Mouse (Mus musculus): ENCODE results near the gene Hsbp1.
"Not testable (repeated sequence)": the region's sequence is repeated elsewhere in the genome, so short reads cannot be mapped to it uniquely, and the experiment has no call there.

Hsbp1 gene

GRCm38 (mm10) chr8:119344190-119344856, at the start of gene Hsbp1:
Gene Hsbp1, plus strand, starts transcription at chr8:119344488.
- peak; percentile 99 for DNase-seq (ENCODE audit: low read depth, low spot score)

DNA sequence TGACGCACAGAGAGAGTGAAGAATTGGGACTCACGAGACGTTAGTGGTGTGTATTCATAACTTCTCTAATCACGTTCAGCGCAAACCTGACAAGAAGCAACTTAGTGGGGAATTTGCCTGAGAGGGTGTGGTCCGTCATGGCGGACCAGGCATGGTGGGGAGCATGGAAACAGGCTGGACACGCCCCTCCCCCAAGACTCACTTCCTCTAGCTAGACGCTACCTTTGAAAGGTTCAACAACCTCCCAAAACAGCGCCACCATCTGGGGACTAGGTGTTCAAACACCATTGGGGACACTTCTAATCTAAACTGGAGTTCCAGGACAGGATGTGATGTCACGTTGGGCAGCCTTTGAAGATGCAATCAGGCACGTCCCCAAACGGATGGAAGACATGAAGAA, 48.8 kb upstream of the Hsbp1 start:
- DNase-seq (ENCODE audit: low read depth, low spot score), result peak; percentile 89

DNA sequence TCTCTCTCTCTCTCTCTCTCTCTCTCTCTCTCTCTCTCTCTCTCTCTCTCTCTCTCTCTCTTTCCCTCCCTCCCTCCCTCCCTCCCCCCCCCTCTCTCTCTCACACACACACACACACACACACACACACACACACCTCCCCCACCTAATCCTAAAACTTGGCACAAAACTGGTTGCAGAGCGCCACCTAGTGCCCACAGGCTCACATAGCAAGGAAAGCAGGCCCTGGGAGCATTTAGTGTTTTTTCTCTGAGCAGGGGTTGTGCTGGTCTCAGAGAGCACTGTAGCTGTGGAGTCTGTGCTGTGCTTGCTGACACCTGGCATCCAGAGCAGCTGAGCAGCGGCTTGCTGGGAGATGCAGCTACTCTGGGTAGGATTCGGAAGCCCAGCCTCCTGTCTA, 46.5 kb upstream of the Hsbp1 start:
- peak; percentile 75 for DNase-seq (ENCODE audit: low read depth, low spot score)

DNA sequence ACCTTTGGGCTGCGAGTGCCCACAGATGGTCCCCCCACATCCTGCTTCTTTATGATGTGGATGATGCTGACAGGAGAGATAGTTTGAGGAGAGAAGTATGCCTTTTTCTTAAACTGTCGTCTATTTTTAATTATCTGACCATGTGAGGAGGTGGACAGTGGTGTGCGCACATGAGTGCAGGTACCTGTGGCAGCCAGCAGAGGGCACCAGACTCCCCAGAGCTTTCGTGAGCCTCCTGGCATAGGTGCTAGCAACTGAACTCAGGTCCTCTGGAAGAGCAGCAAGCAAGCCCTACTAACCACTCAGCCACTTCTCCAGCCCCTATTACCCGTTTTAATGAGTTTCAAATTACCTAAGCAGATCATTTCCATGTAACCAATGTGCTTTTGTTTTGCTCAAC, 44.0 kb upstream of the Hsbp1 start:
- peak; percentile 52 for DNase-seq (ENCODE audit: low read depth, low spot score)

DNA sequence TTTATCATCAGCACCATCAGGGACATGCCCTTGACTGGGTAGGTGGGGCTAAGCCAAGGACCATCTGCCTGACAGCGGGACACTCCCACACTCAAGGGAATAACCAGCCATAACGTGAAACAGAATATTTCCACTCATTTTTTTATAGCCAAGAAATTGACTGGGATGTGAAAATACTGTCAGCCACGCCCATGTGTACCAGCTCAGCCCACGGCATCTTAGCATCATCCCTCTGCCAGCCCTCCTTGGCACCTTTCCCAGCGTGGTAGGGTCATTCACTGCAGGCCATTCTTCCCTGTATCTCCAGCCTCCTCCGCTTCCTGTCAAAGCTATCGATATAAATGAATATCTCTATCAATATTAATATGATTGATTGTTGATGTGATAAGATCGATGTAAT, 40.1 kb upstream of the Hsbp1 start:
- DNase-seq (ENCODE audit: low read depth, low spot score), result no peak

- peak; percentile 73 for DNase-seq (ENCODE audit: low read depth, low spot score)
Observed at GRCm38 (mm10) chr8:119311412-119311811, 32.9 kb upstream of the Hsbp1 start.

DNA sequence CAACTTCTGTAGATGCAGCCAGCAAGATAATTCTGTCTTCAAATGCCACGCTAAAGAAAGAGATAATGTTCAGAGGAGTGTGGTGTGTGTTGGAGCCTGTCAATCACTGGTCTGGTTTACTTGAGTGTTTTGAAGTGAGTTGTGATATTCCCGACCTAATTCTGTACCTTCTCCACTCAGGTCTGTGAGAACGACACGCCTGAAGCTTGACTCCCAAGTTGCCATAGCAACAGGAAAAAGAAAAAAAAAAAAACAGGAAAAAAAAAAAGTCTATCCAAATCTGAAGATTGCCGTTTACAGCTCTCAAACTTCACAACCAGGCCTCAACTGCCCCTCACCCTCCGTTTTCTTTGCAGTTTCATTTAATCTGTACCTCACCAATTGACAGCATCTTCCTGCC, 21.1 kb upstream of the Hsbp1 start:
- no peak for DNase-seq (ENCODE audit: low read depth, low spot score)

DNA sequence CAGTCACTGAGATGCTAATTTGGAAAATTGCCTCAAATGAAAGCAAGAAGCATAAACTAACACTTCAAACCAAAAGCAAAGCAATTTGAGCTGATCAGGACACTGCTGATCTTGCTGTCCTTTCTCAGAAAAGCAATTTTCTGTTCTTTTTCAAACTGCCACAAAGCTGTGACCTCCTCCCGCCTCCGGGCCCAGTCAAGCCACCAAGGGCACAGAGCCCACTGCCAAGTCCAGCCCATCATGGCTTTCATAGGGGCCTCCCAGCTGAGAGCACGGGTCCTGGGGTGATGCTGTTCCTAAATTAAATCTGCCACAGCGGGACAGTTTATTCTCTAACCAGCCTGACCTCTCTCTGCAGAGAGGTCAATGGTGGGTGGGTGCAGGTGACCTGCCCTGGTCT, 4.7 kb upstream of the Hsbp1 start:
- no peak for DNase-seq (ENCODE audit: low read depth, low spot score)

DNA sequence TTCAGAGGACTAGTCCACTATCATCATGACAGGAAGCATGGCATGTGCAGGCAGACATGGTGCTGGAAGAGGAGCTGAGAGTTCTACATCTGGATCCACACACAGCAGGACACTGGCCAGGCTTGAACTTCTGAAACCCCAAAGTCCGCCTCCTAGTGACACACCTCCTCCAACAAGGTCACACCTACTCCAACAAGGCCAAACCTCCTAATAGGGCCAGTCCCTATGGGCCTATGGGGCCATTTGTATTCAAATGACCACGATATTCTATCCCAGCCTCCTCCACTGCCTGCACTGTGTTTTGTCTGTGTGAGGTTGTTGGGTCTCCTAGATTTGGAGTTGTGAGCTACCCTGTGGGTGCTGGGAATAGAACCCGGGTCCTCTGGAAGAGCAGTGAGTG, 682 bp upstream of the Hsbp1 start:
- DNase-seq (ENCODE audit: low read depth, low spot score), result no peak

DNA sequence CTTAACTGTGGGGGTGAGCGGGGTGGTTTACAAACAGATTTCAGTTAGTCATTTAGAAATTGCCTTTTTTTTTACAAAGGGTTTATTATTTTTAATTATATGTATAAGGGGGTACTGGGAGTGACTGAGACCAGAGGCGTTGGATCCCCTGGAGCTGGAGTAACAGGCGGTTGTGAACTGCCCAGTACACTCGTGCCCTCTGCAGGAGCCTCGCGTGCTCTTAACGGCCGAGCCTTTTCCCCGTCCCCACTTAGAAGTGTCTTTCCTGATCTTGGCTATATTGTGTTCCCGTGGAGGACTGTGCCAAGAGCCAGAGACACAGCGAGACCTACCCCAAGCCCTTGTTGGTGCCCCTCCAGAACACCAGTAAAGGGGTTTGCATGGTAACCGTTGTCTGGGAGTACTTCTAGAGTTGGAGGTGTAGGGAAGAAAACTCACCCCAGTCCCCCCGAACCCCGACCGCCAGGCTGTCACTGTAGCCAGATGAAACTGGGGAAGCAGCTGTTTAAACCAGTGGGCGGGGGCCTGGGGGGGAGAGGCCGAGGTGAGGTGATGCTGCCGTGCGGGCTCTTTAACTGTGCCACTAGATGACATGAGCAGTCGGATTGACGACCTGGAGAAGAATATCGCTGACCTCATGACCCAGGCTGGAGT, 868 bp downstream of the Hsbp1 start:
- peak; percentile 37 for DNase-seq (ENCODE audit: low read depth, low spot score)

DNA sequence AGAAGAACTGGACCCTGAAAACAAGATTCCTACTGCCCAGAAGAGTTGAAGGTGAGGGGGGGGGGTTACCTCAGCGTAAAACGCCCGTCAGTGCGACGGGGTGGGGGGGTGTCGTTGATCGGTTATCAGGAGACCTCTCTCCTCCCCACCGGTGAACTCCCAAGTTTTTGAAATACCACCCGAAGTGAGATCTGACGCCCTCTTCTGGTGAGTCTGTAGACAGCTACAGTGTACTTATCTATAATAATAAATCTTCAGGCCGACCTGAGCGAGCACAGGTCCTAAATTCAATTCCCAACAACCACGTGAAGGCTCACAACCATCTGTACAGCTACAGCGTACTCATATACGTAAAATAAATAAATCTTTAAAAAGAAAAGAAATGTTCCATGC, 1.4 kb downstream of the Hsbp1 start:
- DNase-seq (ENCODE audit: low read depth, low spot score), result peak; percentile 73

DNA sequence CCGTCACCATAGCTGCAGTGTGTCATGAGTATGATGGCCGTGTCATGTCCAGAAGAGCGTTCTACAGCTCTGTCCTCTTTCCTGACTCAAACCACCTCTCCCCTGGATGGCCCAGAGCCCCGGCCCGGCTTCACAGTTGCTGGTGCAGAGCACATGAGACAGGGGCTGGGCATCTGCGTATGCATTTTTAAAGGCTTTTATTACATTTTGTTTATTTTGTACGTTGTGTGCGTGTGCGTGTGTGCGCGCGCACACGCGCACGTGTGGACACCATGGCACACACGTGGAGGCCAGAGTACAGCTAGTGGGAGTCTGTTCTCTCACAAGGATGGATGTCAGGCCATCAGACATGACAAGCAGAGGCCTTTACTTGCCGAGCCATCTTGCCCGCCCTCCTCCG, 7.4 kb downstream of the Hsbp1 start:
- no peak for DNase-seq (ENCODE audit: low read depth, low spot score)

DNA sequence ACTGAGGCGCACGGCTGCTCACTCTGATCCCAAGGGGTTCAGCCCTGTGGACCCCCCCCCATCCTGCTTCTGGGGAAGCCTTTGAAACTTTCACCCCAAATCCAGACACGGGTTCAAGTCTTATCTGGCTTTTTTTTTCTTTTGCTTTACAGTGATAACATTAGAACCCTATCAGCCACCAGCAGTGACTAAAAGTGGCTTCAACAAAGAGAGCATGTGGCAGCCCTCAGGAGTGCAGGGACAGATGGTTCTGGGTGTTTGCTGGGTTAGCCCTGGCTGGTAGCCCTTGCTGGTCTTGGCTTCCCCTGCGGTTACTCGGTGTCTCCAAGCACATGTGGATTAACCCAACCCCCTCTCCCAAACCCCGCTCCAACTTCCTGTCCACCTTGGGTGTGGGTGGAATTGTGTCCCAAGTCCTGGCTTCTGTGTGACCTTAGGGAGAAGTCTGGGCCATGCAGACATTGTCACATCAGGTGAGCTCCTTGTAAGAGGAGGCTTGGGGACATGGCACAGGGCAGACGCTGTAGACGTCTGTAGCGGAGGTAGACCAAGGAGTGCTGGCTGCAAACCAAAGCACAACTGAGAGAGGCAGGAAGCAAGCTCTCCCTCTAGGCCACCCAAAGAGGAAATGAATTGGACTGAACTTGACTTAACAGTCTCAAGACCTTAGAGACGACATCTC, 8.8 kb downstream of the Hsbp1 start:
- no peak for DNase-seq (ENCODE audit: low read depth, low spot score)

- no peak for DNase-seq (ENCODE audit: low read depth, low spot score)
Observed at GRCm38 (mm10) chr8:119353659-119354023, 9.4 kb downstream of the Hsbp1 start.

DNA sequence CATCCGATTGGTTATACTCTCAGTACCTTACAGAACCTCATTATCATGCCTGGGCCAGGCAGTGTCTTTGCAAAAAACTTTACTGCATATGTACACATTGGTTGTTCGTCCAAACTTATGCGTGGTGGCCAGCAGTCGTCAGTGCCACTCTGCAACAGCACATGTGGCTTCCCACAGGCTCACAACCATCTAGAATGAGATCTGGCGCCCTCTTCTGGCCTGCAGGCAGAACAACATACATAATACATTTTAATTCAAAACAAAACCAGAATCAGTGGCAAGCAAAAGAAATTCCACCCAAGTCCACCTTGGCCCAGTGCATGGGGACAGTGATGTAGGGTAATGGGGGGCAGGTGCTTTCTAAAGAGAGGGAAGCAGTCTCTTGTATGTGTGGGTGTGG, 12.3 kb downstream of the Hsbp1 start:
- peak; percentile 81 for DNase-seq (ENCODE audit: low read depth, low spot score)

GRCm38 (mm10) chr8:119358175-119358574, 13.9 kb downstream of the Hsbp1 start:
- DNase-seq (ENCODE audit: low read depth, low spot score), result no peak

DNA sequence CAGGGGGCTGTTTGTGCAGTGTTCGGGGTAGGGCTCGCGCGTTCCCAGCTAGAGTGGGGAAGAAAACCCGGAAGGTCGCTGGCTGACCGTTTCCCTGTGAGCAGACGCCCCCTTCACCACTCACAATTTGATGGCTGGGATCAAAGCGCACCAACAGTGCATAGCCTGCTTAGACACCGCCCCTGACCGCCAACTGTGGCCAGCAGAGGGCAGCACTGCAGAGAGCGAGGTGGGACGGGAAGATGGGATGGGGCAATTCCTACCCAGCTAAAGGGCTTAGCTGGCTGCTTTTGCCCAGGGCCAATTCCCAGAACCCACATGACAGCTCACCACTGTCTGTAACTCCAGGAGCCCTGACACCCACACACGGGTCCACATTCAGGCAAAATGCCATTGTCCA, 14.5 kb downstream of the Hsbp1 start:
- peak; percentile 94 for DNase-seq (ENCODE audit: low read depth, low spot score)

DNA sequence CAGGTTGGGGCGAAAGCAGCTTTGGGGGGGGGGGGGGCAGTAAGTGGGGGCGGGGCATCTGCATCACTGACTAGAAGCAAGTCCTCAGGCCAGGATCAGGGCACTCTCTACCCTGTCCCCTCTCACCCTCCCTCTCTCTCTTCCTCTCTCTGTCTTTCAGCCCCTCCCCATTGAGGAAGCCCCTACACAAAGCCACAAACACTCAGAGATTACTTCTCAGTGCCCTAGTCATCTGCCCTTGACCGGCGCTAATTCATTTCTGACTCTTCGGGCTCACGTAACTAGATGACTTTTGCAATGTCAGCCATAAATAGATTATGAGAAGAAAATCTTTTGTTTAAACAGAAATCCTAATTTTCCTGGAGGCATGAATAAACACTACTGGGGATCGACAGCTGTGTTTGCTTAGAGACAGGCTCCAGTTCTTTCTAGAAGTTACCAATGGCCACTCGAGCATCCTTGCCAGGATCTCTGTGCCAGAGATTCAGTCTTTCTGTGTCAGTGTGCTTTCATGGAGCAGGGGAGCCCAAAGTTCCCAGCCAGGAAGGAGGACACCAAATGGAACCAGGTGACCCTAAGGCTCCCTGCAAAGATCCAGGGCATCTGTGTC, 16.5 kb downstream of the Hsbp1 start:
- DNase-seq (ENCODE audit: low read depth, low spot score), result no peak

- not testable (repeated sequence) for DNase-seq (ENCODE audit: low read depth, low spot score)
Observed at GRCm38 (mm10) chr8:119374716-119375115, 30.4 kb downstream of the Hsbp1 start.

DNA sequence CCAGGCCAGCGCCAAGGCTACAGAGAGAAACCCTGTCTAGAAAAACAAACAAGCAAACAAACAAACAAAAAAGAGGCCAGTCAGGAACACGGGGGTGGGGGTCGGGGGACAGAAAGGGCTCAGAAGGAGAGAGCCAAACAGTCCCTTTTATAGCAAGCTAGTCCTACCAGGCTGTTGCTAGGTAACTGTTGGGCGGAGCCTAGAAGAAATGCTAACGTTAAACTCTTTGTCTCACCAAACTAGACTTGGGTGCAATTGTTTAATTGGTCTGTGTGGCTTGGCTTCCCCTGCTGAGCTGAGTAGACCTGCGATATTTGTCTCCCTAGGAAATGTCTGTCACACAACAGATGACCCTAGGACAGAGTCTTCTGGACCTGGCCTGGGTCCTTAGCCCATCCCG, 34.2 kb downstream of the Hsbp1 start:
- DNase-seq (ENCODE audit: low read depth, low spot score), result peak; percentile 82

- peak; percentile 86 for DNase-seq (ENCODE audit: low read depth, low spot score)
Observed at GRCm38 (mm10) chr8:119380619-119381018, 36.3 kb downstream of the Hsbp1 start.

DNA sequence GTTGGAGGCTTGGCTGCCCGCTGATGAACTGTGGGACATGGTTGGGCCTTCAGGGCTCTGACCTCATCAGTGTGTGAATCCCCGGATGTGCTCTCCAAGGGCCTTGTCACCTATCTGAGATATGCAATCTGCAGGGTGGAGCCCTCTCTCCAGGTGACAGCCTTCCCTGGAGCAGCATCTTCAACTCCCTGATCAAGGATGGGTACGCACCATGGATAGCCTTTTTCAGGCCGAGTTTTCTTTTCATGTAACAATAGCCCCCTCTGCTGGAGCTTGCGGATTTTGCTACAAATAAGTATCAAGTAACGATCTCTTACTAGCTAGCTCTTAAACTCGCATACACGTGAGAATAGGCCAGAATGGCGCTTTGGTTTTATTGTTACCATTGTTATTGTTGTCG, 40.2 kb downstream of the Hsbp1 start:
- DNase-seq (ENCODE audit: low read depth, low spot score), result peak; percentile 88

- no peak for DNase-seq (ENCODE audit: low read depth, low spot score)
Observed at GRCm38 (mm10) chr8:119385854-119386253, 41.6 kb downstream of the Hsbp1 start.

Measured in ZHBTc4 (cell line).